Mouse (Mus musculus) kidney, postnatal 0 days (tissue): ENCODE data around the gene Rusc1. TPM values are rescaled to one million over a fixed set of nuclear protein-coding genes. Genes with fewer than 3 reads are reported as not detected.

Experiments used
- ATAC-seq: fragments of 200-750 bp; cut with Nextera tagmentation; replicated peaks from 2 replicates; pipeline ENCODE4 v1.8.0; 2017; ENCODE audit warnings: low read depth, moderate number of reproducible peaks, moderate TSS enrichment, moderate library complexity; ENCODE audit not compliant: low FRiP score
- DNase-seq: peaks from one replicate; pipeline ENCODE4 v3.0.0-alpha.2; 2016; ENCODE audit warnings: low spot score
- H3K27ac ChIP-seq: fragments of 300-500 bp; sonication (generic); 2 replicates; pipeline ENCODE4 v1.5.1; 2014; ENCODE audit warnings: mild to moderate bottlenecking
- H3K27me3 ChIP-seq: fragments of 300-500 bp; sonication (generic); 2 replicates; pipeline ENCODE4 v1.6.1; 2014; ENCODE audit warnings: low read length, mixed read lengths; ENCODE audit not compliant: insufficient read depth
- H3K36me3 ChIP-seq: fragments of 300-500 bp; sonication (generic); 2 replicates; pipeline ENCODE4 v1.6.1; 2014; ENCODE audit warnings: low read length, mixed read lengths; ENCODE audit not compliant: insufficient read depth
- H3K4me1 ChIP-seq: fragments of 300-500 bp; sonication (generic); replicated peaks from 2 replicates; pipeline ENCODE4 v1.6.1; 2014; ENCODE audit warnings: antibody characterized with exemption, low read length, mixed read lengths; ENCODE audit not compliant: insufficient read depth
- H3K4me2 ChIP-seq: fragments of 300-500 bp; sonication (generic); 2 replicates; pipeline ENCODE4 v1.6.1; 2014; ENCODE audit warnings: mild to moderate bottlenecking, low read length, moderate library complexity, mixed read lengths
- H3K4me3 ChIP-seq: fragments of 300-500 bp; sonication (generic); replicated peaks from 2 replicates; pipeline ENCODE4 v1.5.1; 2014; ENCODE audit warnings: low read depth, low read length
- H3K9ac ChIP-seq: fragments of 300-500 bp; sonication (generic); 2 replicates; pipeline ENCODE4 v1.6.1; 2014; ENCODE audit warnings: low read depth, low read length
- H3K9me3 ChIP-seq: fragments of 300-500 bp; sonication (generic); replicated peaks from 2 replicates; pipeline ENCODE4 v1.6.1; 2016; ENCODE audit warnings: low read length, inconsistent platforms, mixed read lengths
- CTCF ChIP-seq: IDR thresholded peaks from 2 replicates; pipeline ENCODE4 v1.5.1; 2016; ENCODE audit warnings: antibody characterized with exemption, low read depth, mild to moderate bottlenecking, moderate library complexity
- WGBS: fragments of 180-500 bp; shearing (Covaris S2); extraction: QIAGEN DNeasy Blood & Tissue Kit; methylation state at CpG from one replicate; pipeline ENCODE4 v1.1.7; 2014; 5-methylcytosine and 5-hydroxymethylcytosine counted together
- polyA plus RNA-seq: library from polyadenylated mRNA; unstranded; fragments of >200 nt; fragmentation: Nextera tagmentation; extraction: Ambion mirVana; gene quantifications from 2 replicates; pipeline ENCODE4 v1.2.1, GENCODE M21; 2015

The Rusc1 gene
- polyA plus RNA-seq, 1 experiment from 2014 or later, result 19.8 TPM

DNA sequence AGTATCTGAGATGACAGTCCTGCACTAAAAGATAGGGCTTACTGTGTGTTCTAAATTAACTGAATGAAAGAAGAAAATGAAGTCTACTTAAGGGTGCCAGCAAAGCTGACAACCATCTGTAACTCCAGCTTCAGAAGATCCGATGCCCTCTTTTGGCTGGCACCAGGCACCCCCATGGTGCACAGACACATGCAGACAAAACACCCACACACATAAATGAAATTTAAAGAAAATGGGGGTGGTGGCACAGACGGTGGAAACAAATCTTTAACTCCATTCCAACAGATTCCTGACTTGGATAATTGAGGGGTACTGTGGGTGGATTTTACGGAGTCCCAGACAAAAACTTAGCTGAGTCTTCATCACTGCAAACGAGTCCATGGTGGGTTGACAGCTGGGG, 38.7 kb upstream of the Rusc1 start:
- no peak for TF ChIP-seq CTCF
- 42% methylated on average over 4 of the region's 4 CpGs for WGBS
- 0 out of 2 replicates have a peak overlapping the region, but pooled peaks have one; percentile 23 for H3K9ac ChIP-seq
- H3K4me1 ChIP-seq, result 0 out of 2 replicates have a peak, but pooled peaks cover 3% of the 10 kb centered on the region
- H3K27ac ChIP-seq, result no peak overlapping the region
- no peaks in the 10 kb centered on the region for H3K9me3 ChIP-seq
- no peaks in the 10 kb centered on the region for H3K27me3 ChIP-seq
- no peaks in the 10 kb centered on the region for H3K36me3 ChIP-seq
- H3K4me3 ChIP-seq, result 0 out of 2 replicates have a peak overlapping the region, but pooled peaks have one; percentile 15
- ATAC-seq, result no peak
- DNase-seq, result no peak
- H3K4me2 ChIP-seq, result peak overlapping the region; percentile 55

GRCm38 (mm10) chr3:89129908-89130307, 36.8 kb upstream of the Rusc1 start:
- H3K27me3 ChIP-seq, result no peaks in the 10 kb centered on the region
- 83% methylated on average over 3 of the region's 3 CpGs for WGBS
- 0 out of 2 replicates have a peak, but pooled peaks cover 3% of the 10 kb centered on the region for H3K4me1 ChIP-seq
- no peak overlapping the region for H3K9ac ChIP-seq
- H3K9me3 ChIP-seq, result no peaks in the 10 kb centered on the region
- DNase-seq, result no peak
- no peak overlapping the region for H3K4me2 ChIP-seq
- H3K36me3 ChIP-seq, result no peaks in the 10 kb centered on the region
- no peak for ATAC-seq
- no peak overlapping the region for H3K4me3 ChIP-seq
- no peak for TF ChIP-seq CTCF
- no peak overlapping the region for H3K27ac ChIP-seq

DNA sequence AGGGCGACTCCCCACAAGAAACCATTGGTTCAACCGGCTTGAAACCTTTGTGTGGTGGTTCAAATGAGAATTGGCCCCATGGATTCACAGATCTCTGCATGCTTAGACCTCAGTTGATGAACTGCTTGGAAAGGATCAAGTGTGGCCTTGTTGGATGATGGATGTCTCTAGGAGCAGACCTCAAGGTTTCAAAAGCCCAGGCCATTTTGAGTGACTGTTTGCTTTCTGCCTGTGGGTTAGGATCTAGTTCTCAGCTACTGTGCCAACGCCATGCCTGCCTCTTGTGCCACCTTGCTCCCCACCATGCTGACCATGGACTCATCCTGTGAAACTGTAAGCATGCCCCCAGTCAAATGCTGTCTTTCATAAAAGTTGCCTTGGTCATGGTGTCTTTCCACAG, 32.9 kb upstream of the Rusc1 start:
- no peak overlapping the region for H3K4me3 ChIP-seq
- H3K36me3 ChIP-seq, result no peaks in the 10 kb centered on the region
- no peaks in the 10 kb centered on the region for H3K27me3 ChIP-seq
- no peak overlapping the region for H3K4me2 ChIP-seq
- H3K4me1 ChIP-seq, result no peaks in the 10 kb centered on the region
- no peak overlapping the region for H3K27ac ChIP-seq
- ATAC-seq (no peak), DNase-seq (no peak)
- no peaks in the 10 kb centered on the region for H3K9me3 ChIP-seq
- TF ChIP-seq CTCF, result no peak
- H3K9ac ChIP-seq, result no peak overlapping the region
- 85% methylated on average over 3 of the region's 3 CpGs for WGBS

GRCm38 (mm10) chr3:89124241-89124640, 31.1 kb upstream of the Rusc1 start:
- Histone ChIP-seq H3K4me3 (no peak overlapping the region), H3K36me3 (no peaks in the 10 kb centered on the region), H3K27me3 (no peaks in the 10 kb centered on the region), H3K27ac (no peak overlapping the region), H3K9ac (no peak overlapping the region), H3K4me2 (no peak overlapping the region), H3K4me1 (no peaks in the 10 kb centered on the region), H3K9me3 (no peaks in the 10 kb centered on the region)
- 58% methylated on average over 3 of the region's 3 CpGs for WGBS
- DNase-seq (no peak), ATAC-seq (no peak)
- no peak for TF ChIP-seq CTCF

GRCm38 (mm10) chr3:89123313-89123712, 30.2 kb upstream of the Rusc1 start:
- no peak overlapping the region for H3K9ac ChIP-seq
- H3K4me2 ChIP-seq, result no peak overlapping the region
- H3K36me3 ChIP-seq, result no peaks in the 10 kb centered on the region
- H3K4me3 ChIP-seq, result no peak overlapping the region
- H3K27ac ChIP-seq, result no peak overlapping the region
- H3K27me3 ChIP-seq, result no peaks in the 10 kb centered on the region
- no peaks in the 10 kb centered on the region for H3K4me1 ChIP-seq
- ATAC-seq (0 out of 2 replicates have a peak, but pooled peaks have one; percentile 40), DNase-seq (no peak)
- 64% methylated on average over 2 of the region's 2 CpGs for WGBS
- no peak for TF ChIP-seq CTCF
- no peaks in the 10 kb centered on the region for H3K9me3 ChIP-seq

DNA sequence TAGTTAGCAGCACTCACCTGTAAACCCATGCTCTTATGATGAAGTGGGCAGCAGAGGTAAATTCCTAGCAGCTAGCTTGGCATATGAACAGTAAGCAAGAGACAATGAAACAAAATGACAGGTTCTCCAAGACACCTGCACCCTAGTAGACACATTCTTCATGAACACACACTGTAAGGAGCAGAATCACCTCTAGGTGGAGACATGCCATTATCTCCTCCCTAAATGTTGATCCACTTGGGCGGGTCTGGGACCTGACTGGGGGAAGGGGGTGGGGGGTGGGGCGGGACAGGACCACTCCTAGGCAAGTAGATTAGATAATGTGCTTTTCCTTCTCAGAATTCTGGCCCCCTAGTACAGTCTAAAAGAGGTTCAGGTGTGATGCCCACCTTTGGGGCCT, 22.4 kb upstream of the Rusc1 start:
- 13% methylated on average over 2 of the region's 2 CpGs for WGBS
- Histone ChIP-seq H3K27me3 (no peaks in the 10 kb centered on the region), H3K36me3 (no peaks in the 10 kb centered on the region), H3K9ac (no peak overlapping the region), H3K4me3 (no peak overlapping the region), H3K27ac (no peak overlapping the region), H3K4me2 (no peak overlapping the region), H3K4me1 (no peaks in the 10 kb centered on the region), H3K9me3 (no peaks in the 10 kb centered on the region)
- peak; percentile 66 for TF ChIP-seq CTCF
- ATAC-seq, result no peak; the same call in 1 of the 2 replicates
- DNase-seq, result peak; percentile 51

DNA sequence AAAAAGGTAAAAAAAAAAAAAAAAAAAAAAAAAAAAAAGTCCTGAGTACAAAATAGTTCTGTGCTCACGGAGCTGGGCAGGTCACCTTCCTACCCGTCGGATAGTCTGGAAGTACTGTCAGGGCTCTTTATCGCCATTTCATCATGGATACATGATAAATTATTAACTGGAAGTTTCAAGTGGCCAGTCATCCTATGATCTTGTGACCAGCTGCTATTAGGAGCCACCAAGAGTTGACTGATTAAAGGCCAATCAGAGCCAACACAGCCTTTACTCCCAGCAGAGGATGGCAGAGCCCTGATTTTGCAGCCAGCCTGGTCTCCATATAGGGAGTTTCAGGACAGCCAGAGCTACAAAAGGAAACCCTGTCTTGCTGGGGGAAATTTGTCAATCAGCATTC, 19.9 kb upstream of the Rusc1 start:
- ATAC-seq, result peak; percentile 75
- Histone ChIP-seq H3K9me3 (no peaks in the 10 kb centered on the region), H3K36me3 (no peaks in the 10 kb centered on the region), H3K4me1 (no peaks in the 10 kb centered on the region), H3K27me3 (no peaks in the 10 kb centered on the region), H3K9ac (no peak overlapping the region), H3K4me2 (no peak overlapping the region), H3K4me3 (no peak overlapping the region), H3K27ac (no peak overlapping the region)
- no peak for TF ChIP-seq CTCF
- 47% methylated on average over 4 of the region's 4 CpGs for WGBS
- DNase-seq, result peak; percentile 20
